Mouse (Mus musculus): ENCODE measurements around the gene Cep70.

- TF ChIP-seq CTCF (IDR thresholded peaks at IDR 0.05; ENCODE audit: borderline replicate concordance, insufficient read depth, low read length) (no peak), POLR2A (IDR thresholded peaks at IDR 0.05; ENCODE audit: low read depth, low read length) (no peak)
Observed at GRCm38 (mm10) chr9:99217999-99218719, 25.0 kb upstream of the Cep70 start.
